Mouse (Mus musculus) lung, postnatal 0 days (tissue): ENCODE data around the gene Adgrg3. TPM values are rescaled to one million over a fixed set of nuclear protein-coding genes. Genes with fewer than 3 reads are reported as not detected.
A peak's percentile ranks its signal among the peaks of the same experiment; 100 is the strongest.

Experiments used
- ATAC-seq: fragments of 200-750 bp; cut with Nextera tagmentation; 2 replicates; pipeline ENCODE4 v1.8.0; 2017; ENCODE audit warnings: moderate library complexity
- DNase-seq: peaks from one replicate; pipeline ENCODE4 v3.0.0-alpha.2; 2016; ENCODE audit warnings: low spot score
- H3K27ac ChIP-seq: fragments of 300-500 bp; sonication (generic); 2 replicates; pipeline ENCODE4 v1.5.1; 2014; ENCODE audit warnings: antibody characterized with exemption, mild to moderate bottlenecking, low read length, mixed read lengths
- H3K27me3 ChIP-seq: fragments of 300-500 bp; sonication (generic); replicated peaks from 2 replicates; pipeline ENCODE4 v1.6.1; 2014; ENCODE audit warnings: low read length, mixed read lengths; ENCODE audit not compliant: insufficient read depth
- H3K36me3 ChIP-seq: fragments of 300-500 bp; sonication (generic); 2 replicates; pipeline ENCODE4 v1.6.1; 2014; ENCODE audit warnings: low read length, mixed read lengths; ENCODE audit not compliant: insufficient read depth
- H3K4me1 ChIP-seq: fragments of 300-500 bp; sonication (generic); 2 replicates; pipeline ENCODE4 v1.6.1; 2014; ENCODE audit warnings: antibody characterized with exemption, low read depth, low read length, mixed read lengths; ENCODE audit not compliant: insufficient read depth
- H3K4me2 ChIP-seq: fragments of 300-500 bp; sonication (generic); replicated peaks from 2 replicates; pipeline ENCODE4 v1.6.1; 2014; ENCODE audit warnings: low read depth, mild to moderate bottlenecking, low read length, moderate library complexity, mixed read lengths
- H3K4me3 ChIP-seq: fragments of 300-500 bp; sonication (generic); 2 replicates; pipeline ENCODE4 v1.5.1; 2014; ENCODE audit warnings: low read depth, low read length
- H3K9ac ChIP-seq: fragments of 300-500 bp; sonication (generic); replicated peaks from 2 replicates; pipeline ENCODE4 v1.6.1; 2014; ENCODE audit warnings: low read depth, mild to moderate bottlenecking
- H3K9me3 ChIP-seq: fragments of 300-500 bp; sonication (generic); 2 replicates; pipeline ENCODE4 v1.6.1; 2016; ENCODE audit warnings: low read length, mixed read lengths
- CTCF ChIP-seq: IDR thresholded peaks from 2 replicates; pipeline ENCODE4 v1.5.1; 2016; ENCODE audit warnings: antibody characterized with exemption, mild to moderate bottlenecking
- EP300 ChIP-seq: IDR thresholded peaks from 2 replicates; pipeline ENCODE4 v1.6.1; 2016; ENCODE audit warnings: antibody characterized with exemption, mild to moderate bottlenecking, control low read depth
- WGBS: fragments of 180-500 bp; shearing (Covaris S2); extraction: QIAGEN DNeasy Blood & Tissue Kit; methylation state at CpG from one replicate; pipeline ENCODE4 v1.1.7; 2014; 5-methylcytosine and 5-hydroxymethylcytosine counted together
- polyA plus RNA-seq: library from polyadenylated mRNA; unstranded; fragments of >200 nt; fragmentation: Nextera tagmentation; extraction: Ambion mirVana; gene quantifications from 2 replicates; pipeline ENCODE4 v1.2.1, GENCODE M21; 2015

The Adgrg3 gene
- polyA plus RNA-seq, 1 experiment from 2014 or later = 5.3 TPM

- DNase-seq (no peak), ATAC-seq (no peak)
- H3K36me3 ChIP-seq = no peaks in the 10 kb centered on the region
- no peaks in the 10 kb centered on the region for H3K9me3 ChIP-seq
- no peak for TF ChIP-seq CTCF
- no peak for TF ChIP-seq EP300
- 91% methylated on average over 4 of the region's 4 CpGs for WGBS
- H3K4me2 ChIP-seq = no peak overlapping the region
- no peak overlapping the region for H3K27ac ChIP-seq
- no peaks in the 10 kb centered on the region for H3K27me3 ChIP-seq
- H3K4me3 ChIP-seq = no peak overlapping the region
- no peaks in the 10 kb centered on the region; the same call in 1 of the 2 replicates for H3K4me1 ChIP-seq
- H3K9ac ChIP-seq = no peak overlapping the region
Observed at GRCm38 (mm10) chr8:95079305-95079704, 61.8 kb downstream of the Adgrg3 start.

- H3K36me3 ChIP-seq = no peaks in the 10 kb centered on the region
- DNase-seq = peak; percentile 100
- TF ChIP-seq EP300 = peak; percentile 99
- TF ChIP-seq CTCF = no peak; the same call in 1 of the 2 replicates
- H3K4me1 ChIP-seq = no peaks in the 10 kb centered on the region; the same call in 1 of the 2 replicates
- peak within 1 kb of the TSS; percentile 84 for H3K4me2 ChIP-seq
- ATAC-seq = peak; percentile 97
- peak within 1 kb of the TSS; percentile 71 for H3K4me3 ChIP-seq
- H3K9me3 ChIP-seq = no peaks in the 10 kb centered on the region
- H3K27ac ChIP-seq = peak within 1 kb of the TSS; percentile 83
- no peaks in the 10 kb centered on the region for H3K27me3 ChIP-seq
- WGBS = 2% methylated on average over 47 of the region's 47 CpGs
- H3K9ac ChIP-seq = peak within 1 kb of the TSS; percentile 59
Observed at GRCm38 (mm10) chr8:95080381-95081341, 63.2 kb downstream of the Adgrg3 start, which contains the start of gene Katnb1. TSS of gene Katnb1 (plus strand) at chr8:95081186.

- Histone ChIP-seq H3K4me3 (peak overlapping the region; percentile 71), H3K27me3 (no peaks in the 10 kb centered on the region), H3K4me1 (no peaks in the 10 kb centered on the region; the same call in 1 of the 2 replicates), H3K4me2 (peak overlapping the region; percentile 84), H3K9ac (peak overlapping the region; percentile 52), H3K9me3 (no peaks in the 10 kb centered on the region), H3K36me3 (no peaks in the 10 kb centered on the region), H3K27ac (no peak overlapping the region)
- WGBS = 8% methylated on average over 11 of the region's 11 CpGs
- ATAC-seq (no peak), DNase-seq (peak; percentile 13)
- no peak for TF ChIP-seq CTCF
- TF ChIP-seq EP300 = no peak
Observed at GRCm38 (mm10) chr8:95081650-95082049, 64.2 kb downstream of the Adgrg3 start.

DNA sequence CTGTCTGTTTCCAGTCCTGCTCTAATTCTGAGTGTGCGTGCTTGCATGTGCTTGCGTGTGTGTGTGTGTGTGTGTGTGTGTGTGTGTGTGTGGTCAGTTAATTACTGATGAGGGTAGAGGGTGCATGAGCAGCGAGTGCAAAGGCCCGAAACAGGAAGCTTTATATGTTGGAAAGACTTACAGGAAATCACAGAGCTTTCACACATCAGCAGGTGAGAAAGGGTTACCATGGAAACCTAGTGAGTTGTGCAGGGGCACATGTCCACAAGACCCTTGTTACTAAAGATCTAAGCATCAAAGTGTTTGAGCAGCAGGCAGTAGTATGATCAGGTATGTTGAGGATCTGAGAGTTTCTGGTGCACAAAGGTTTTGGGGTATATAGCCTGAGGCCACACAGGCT, 66.8 kb downstream of the Adgrg3 start:
- 83% methylated on average over 4 of the region's 4 CpGs for WGBS
- H3K4me2 ChIP-seq = no peak overlapping the region
- ATAC-seq (no peak), DNase-seq (no peak)
- H3K27me3 ChIP-seq = no peaks in the 10 kb centered on the region
- H3K4me1 ChIP-seq = no peaks in the 10 kb centered on the region; the same call in 1 of the 2 replicates
- no peaks in the 10 kb centered on the region for H3K36me3 ChIP-seq
- H3K9me3 ChIP-seq = no peaks in the 10 kb centered on the region
- H3K4me3 ChIP-seq = no peak overlapping the region
- H3K27ac ChIP-seq = no peak overlapping the region
- H3K9ac ChIP-seq = no peak overlapping the region
- TF ChIP-seq CTCF = no peak
- TF ChIP-seq EP300 = no peak

DNA sequence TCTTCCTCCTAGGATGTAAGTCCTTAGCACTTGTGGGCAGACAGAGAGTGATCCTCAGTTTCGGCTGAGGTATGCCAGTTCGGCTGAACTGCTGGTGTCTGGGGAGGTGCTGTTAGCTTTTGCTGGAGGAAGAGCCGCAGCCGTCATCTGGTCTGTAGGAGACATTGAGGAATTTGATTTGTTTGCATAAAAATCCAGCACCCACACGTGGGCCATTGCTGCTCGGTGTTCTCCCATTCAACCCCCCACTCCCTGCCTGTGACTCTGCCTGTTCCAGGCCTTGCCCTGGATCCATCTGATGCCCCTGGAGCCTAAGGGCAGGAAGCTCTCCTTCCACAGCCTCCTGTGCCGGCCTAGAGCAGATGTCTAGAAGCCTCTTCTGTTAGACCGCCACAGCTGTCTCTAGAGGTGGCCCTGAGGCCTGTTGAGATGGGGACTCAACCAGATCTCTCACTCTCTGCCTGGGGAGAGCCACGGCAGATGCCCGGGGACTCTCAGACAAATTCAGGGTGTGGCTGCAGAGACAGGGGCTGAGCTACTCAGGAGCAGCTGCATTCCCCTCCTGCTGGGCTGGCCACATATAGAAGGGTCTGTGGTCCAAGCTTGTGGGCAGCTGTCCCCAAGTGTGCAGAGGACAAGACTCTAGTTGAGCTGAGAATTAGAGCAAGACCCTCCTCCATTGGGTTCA, 67.4 kb downstream of the Adgrg3 start:
- ATAC-seq = no peak
- H3K9me3 ChIP-seq = no peaks in the 10 kb centered on the region
- no peak overlapping the region for H3K27ac ChIP-seq
- H3K4me3 ChIP-seq = no peak overlapping the region
- H3K9ac ChIP-seq = no peak overlapping the region
- H3K4me2 ChIP-seq = no peak overlapping the region
- TF ChIP-seq CTCF = no peak
- TF ChIP-seq EP300 = no peak
- WGBS = 70% methylated on average over 10 of the region's 10 CpGs
- no peak for DNase-seq
- H3K4me1 ChIP-seq = no peaks in the 10 kb centered on the region; the same call in 1 of the 2 replicates
- peaks cover 2% of the 10 kb centered on the region for H3K36me3 ChIP-seq
- no peaks in the 10 kb centered on the region for H3K27me3 ChIP-seq
